Mouse (Mus musculus) liver, embryonic 15.5 days (tissue): Measurements from ENCODE around the gene Pbx4. TPM values are rescaled to one million over a fixed set of nuclear protein-coding genes. Genes with fewer than 3 reads are reported as not detected.

Source experiments
- ATAC-seq: fragments of 200-750 bp; cut with Nextera tagmentation; 2 replicates; pipeline ENCODE4 v1.8.0; 2017; ENCODE audit warnings: moderate number of reproducible peaks, mild to moderate bottlenecking, moderate library complexity; ENCODE audit not compliant: insufficient read depth
- H3K27ac ChIP-seq: fragments of 300-500 bp; sonication (generic); replicated peaks from 2 replicates; pipeline ENCODE4 v1.5.1; 2015; ENCODE audit warnings: mild to moderate bottlenecking, inconsistent platforms
- H3K27me3 ChIP-seq: fragments of 300-500 bp; sonication (generic); 2 replicates; pipeline ENCODE4 v1.6.1; 2015; ENCODE audit warnings: mild to moderate bottlenecking, inconsistent platforms
- H3K36me3 ChIP-seq: fragments of 300-500 bp; sonication (generic); replicated peaks from 2 replicates; pipeline ENCODE4 v1.6.1; 2015; ENCODE audit warnings: moderate library complexity, mild to moderate bottlenecking, inconsistent platforms
- H3K4me1 ChIP-seq: fragments of 300-500 bp; sonication (generic); replicated peaks from 2 replicates; pipeline ENCODE4 v1.6.1; 2015; ENCODE audit warnings: inconsistent platforms
- H3K4me2 ChIP-seq: fragments of 300-500 bp; sonication (generic); 2 replicates; pipeline ENCODE4 v1.6.1; 2015; ENCODE audit warnings: moderate library complexity, mild to moderate bottlenecking, inconsistent platforms
- H3K4me3 ChIP-seq: fragments of 300-500 bp; sonication (generic); replicated peaks from 2 replicates; pipeline ENCODE4 v1.5.1; 2015; ENCODE audit warnings: mild to moderate bottlenecking, inconsistent platforms
- H3K9ac ChIP-seq: fragments of 300-500 bp; sonication (generic); 2 replicates; pipeline ENCODE4 v1.6.1; 2015; ENCODE audit warnings: moderate library complexity, mild to moderate bottlenecking, inconsistent platforms
- H3K9me3 ChIP-seq: fragments of 300-500 bp; sonication (generic); replicated peaks from 2 replicates; pipeline ENCODE4 v1.6.1; 2016; ENCODE audit warnings: inconsistent platforms
- WGBS: fragments of 180-500 bp; shearing (Covaris S2); methylation state at CpG from one replicate; pipeline ENCODE4 v1.1.7; 2015; ENCODE audit warnings: mixed read lengths; ENCODE audit not compliant: insufficient replicate concordance; 5-methylcytosine and 5-hydroxymethylcytosine counted together
- polyA plus RNA-seq: library from polyadenylated mRNA; unstranded; fragments of >200 nt; fragmentation: Nextera tagmentation; extraction: Ambion mirVana; gene quantifications from 2 replicates; pipeline ENCODE4 v1.2.1, GENCODE M21; 2015

The Pbx4 gene
- polyA plus RNA-seq, result 2.0 and 2.4 TPM in 2 replicates

- no peaks in the 10 kb centered on the region for H3K36me3 ChIP-seq
- WGBS, result under 1% methylated on average over 38 of the region's 38 CpGs
- peak; percentile 90 for ATAC-seq
- H3K9ac ChIP-seq, result peak within 1 kb of the TSS; percentile 70
- peak within 1 kb of the TSS; percentile 69 for H3K4me3 ChIP-seq
- H3K27me3 ChIP-seq, result no peaks in the 10 kb centered on the region; the same call in 1 of the 2 replicates
- H3K27ac ChIP-seq, result peak within 1 kb of the TSS; percentile 53; the same call in 1 of the 2 replicates
- peaks cover 19% of the 10 kb centered on the region for H3K4me1 ChIP-seq
- no peaks in the 10 kb centered on the region for H3K9me3 ChIP-seq
- peak within 1 kb of the TSS; percentile 96 for H3K4me2 ChIP-seq
Measured at GRCm38 (mm10) chr8:69832298-69832853, at the start of gene Pbx4. Gene Pbx4 (plus strand): TSS chr8:69832491.

- WGBS, result 34% methylated on average over 5 of the region's 5 CpGs
- Histone ChIP-seq H3K9ac (no peak overlapping the region), H3K36me3 (peaks cover 10% of the 10 kb centered on the region), H3K27ac (no peak overlapping the region), H3K4me1 (peaks cover 40% of the 10 kb centered on the region), H3K9me3 (no peaks in the 10 kb centered on the region), H3K4me3 (no peak overlapping the region), H3K4me2 (no peak overlapping the region), H3K27me3 (no peaks in the 10 kb centered on the region)
- no peak for ATAC-seq
Measured at GRCm38 (mm10) chr8:69789105-69789504, 43.2 kb upstream of the Pbx4 start.

GRCm38 (mm10) chr8:69789731-69790130 lies 42.6 kb upstream of the Pbx4 start:
- Histone ChIP-seq H3K9ac (no peak overlapping the region), H3K9me3 (no peaks in the 10 kb centered on the region), H3K27ac (peak overlapping the region; percentile 99; the same call in 1 of the 2 replicates), H3K36me3 (peaks cover 16% of the 10 kb centered on the region), H3K4me3 (peak overlapping the region; percentile 93), H3K4me2 (peak overlapping the region; percentile 85), H3K4me1 (peaks cover 41% of the 10 kb centered on the region), H3K27me3 (no peaks in the 10 kb centered on the region)
- 39% methylated on average over 5 of the region's 5 CpGs for WGBS
- ATAC-seq, result no peak

GRCm38 (mm10) chr8:69790364-69790763 lies 41.9 kb upstream of the Pbx4 start:
- Histone ChIP-seq H3K9ac (peak overlapping the region; percentile 87), H3K27me3 (no peaks in the 10 kb centered on the region), H3K4me1 (peaks cover 41% of the 10 kb centered on the region), H3K4me3 (peak overlapping the region; percentile 93), H3K36me3 (peaks cover 23% of the 10 kb centered on the region), H3K9me3 (no peaks in the 10 kb centered on the region), H3K4me2 (peak overlapping the region; percentile 85), H3K27ac (peak overlapping the region; percentile 99)
- WGBS, result 10% methylated on average over 11 of the region's 11 CpGs
- no peak for ATAC-seq

- WGBS, result under 1% methylated on average over 38 of the region's 38 CpGs
- Histone ChIP-seq H3K36me3 (peaks cover 28% of the 10 kb centered on the region), H3K9ac (peak within 1 kb of the TSS; percentile 87), H3K4me3 (peak within 1 kb of the TSS; percentile 93), H3K9me3 (no peaks in the 10 kb centered on the region), H3K27me3 (no peaks in the 10 kb centered on the region), H3K4me1 (peaks cover 41% of the 10 kb centered on the region), H3K4me2 (peak within 1 kb of the TSS; percentile 85), H3K27ac (peak within 1 kb of the TSS; percentile 99)
- ATAC-seq, result peak; percentile 95
Measured at GRCm38 (mm10) chr8:69790773-69791367, 41.4 kb upstream of the Pbx4 start, which contains the start of the genes Atp13a1 and Zfp866. Gene Atp13a1 (plus strand): TSS chr8:69791163. Gene Zfp866 (minus strand): TSS chr8:69791178.

- peak; percentile 65 for ATAC-seq
- Histone ChIP-seq H3K27me3 (no peaks in the 10 kb centered on the region), H3K9ac (peak overlapping the region; percentile 87), H3K27ac (peak overlapping the region; percentile 99), H3K36me3 (peaks cover 35% of the 10 kb centered on the region), H3K4me2 (peak overlapping the region; percentile 85), H3K4me1 (peaks cover 41% of the 10 kb centered on the region), H3K9me3 (no peaks in the 10 kb centered on the region), H3K4me3 (peak overlapping the region; percentile 93)
- under 1% methylated on average over 48 of the region's 48 CpGs for WGBS
Measured at GRCm38 (mm10) chr8:69791415-69792068, 40.7 kb upstream of the Pbx4 start.

GRCm38 (mm10) chr8:69793666-69794065 lies 38.6 kb upstream of the Pbx4 start:
- WGBS, result 89% methylated on average over 4 of the region's 4 CpGs
- no peaks in the 10 kb centered on the region for H3K27me3 ChIP-seq

GRCm38 (mm10) chr8:69794096-69794495 lies 38.2 kb upstream of the Pbx4 start:
- H3K4me2 ChIP-seq, result no peak overlapping the region
- peaks cover 39% of the 10 kb centered on the region for H3K4me1 ChIP-seq
- WGBS, result 83% methylated on average over 3 of the region's 3 CpGs
- H3K4me3 ChIP-seq, result no peak overlapping the region
- H3K27ac ChIP-seq, result no peak overlapping the region
- no peak overlapping the region for H3K9ac ChIP-seq
- peaks cover 60% of the 10 kb centered on the region for H3K36me3 ChIP-seq
- ATAC-seq, result no peak
- H3K9me3 ChIP-seq, result no peaks in the 10 kb centered on the region
- H3K27me3 ChIP-seq, result no peaks in the 10 kb centered on the region

More at GRCm38 (mm10) chr8:69793666-69794065, 38.6 kb upstream of the Pbx4 start:
- Histone ChIP-seq H3K4me2 (no peak overlapping the region), H3K36me3 (peaks cover 56% of the 10 kb centered on the region), H3K4me1 (peaks cover 41% of the 10 kb centered on the region), H3K4me3 (no peak overlapping the region), H3K9ac (no peak overlapping the region), H3K27ac (no peak overlapping the region), H3K9me3 (no peaks in the 10 kb centered on the region)
- no peak for ATAC-seq

GRCm38 (mm10) chr8:69794901-69795300 lies 37.4 kb upstream of the Pbx4 start:
- Histone ChIP-seq H3K27ac (no peak overlapping the region), H3K9me3 (no peaks in the 10 kb centered on the region), H3K27me3 (no peaks in the 10 kb centered on the region), H3K4me3 (no peak overlapping the region), H3K9ac (no peak overlapping the region), H3K4me1 (peaks cover 31% of the 10 kb centered on the region), H3K4me2 (no peak overlapping the region), H3K36me3 (peaks cover 68% of the 10 kb centered on the region)
- 90% methylated on average over 6 of the region's 6 CpGs for WGBS
- ATAC-seq, result no peak

- H3K4me1 ChIP-seq, result peaks cover 22% of the 10 kb centered on the region
- no peaks in the 10 kb centered on the region for H3K9me3 ChIP-seq
- WGBS, result 91% methylated on average over 16 of the region's 16 CpGs
- ATAC-seq, result no peak
- no peak overlapping the region for H3K4me2 ChIP-seq
- no peaks in the 10 kb centered on the region for H3K27me3 ChIP-seq
- H3K4me3 ChIP-seq, result no peak overlapping the region
- H3K9ac ChIP-seq, result no peak overlapping the region
- no peak overlapping the region for H3K27ac ChIP-seq
- peaks cover 87% of the 10 kb centered on the region for H3K36me3 ChIP-seq
Measured at GRCm38 (mm10) chr8:69796721-69797345, 35.5 kb upstream of the Pbx4 start.

GRCm38 (mm10) chr8:69797661-69798060 lies 34.6 kb upstream of the Pbx4 start:
- Histone ChIP-seq H3K9ac (no peak overlapping the region), H3K4me1 (peaks cover 14% of the 10 kb centered on the region), H3K36me3 (peaks cover 96% of the 10 kb centered on the region), H3K27ac (no peak overlapping the region), H3K4me3 (no peak overlapping the region), H3K4me2 (no peak overlapping the region), H3K27me3 (no peaks in the 10 kb centered on the region), H3K9me3 (no peaks in the 10 kb centered on the region)
- whole genome bisulfite sequencing, result 89% methylated on average over 10 of the region's 10 CpGs
- no peak for ATAC-seq
